Mouse (Mus musculus): ENCODE results near the gene Tent5c. TPM values are rescaled to one million over a fixed set of nuclear protein-coding genes. Genes with fewer than 3 reads are reported as not detected.

Gene Tent5c
- polyA plus RNA-seq, 1 experiment from 2014 or later: 32.5 TPM

DNA sequence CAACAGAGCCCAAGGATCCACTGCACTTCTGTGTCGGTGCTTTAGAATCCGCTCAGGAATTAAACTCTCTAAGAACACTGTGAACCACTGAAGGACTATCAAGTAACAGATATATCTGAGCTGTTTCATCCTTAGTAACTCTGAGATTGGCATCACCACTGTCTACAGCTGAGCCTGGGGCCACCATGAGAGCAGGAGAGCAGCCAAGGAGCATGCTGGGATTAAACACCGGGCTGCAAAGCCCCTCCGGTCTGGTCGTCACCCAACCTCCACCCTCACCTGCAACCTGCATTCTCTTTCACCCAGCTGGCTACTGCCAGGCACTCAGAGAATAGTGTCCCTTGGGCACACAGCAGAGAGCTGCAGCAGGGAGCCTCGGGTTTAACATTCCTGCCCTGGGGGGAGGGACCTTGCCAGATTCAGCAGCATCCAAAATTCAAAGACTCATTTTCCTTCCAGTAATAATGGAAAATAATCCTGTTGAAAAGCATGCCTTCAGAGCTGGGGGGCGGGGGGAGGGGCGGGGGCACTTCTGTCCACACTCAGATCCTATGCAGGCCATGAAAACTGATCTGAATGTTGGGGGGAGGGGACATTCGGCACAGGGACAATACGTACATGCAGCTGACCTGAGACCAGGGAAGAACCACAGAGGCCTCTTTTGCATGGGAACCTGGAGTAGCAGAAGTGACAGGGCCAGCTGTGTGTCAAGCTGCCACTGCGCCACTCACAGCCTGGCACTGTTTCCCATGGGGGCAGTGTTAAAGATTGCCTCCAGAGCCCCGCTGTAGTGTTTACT lies 25.8 kb downstream of the Tent5c start:
- no peak overlapping the region for H3K4me3 ChIP-seq (ENCODE audit: low read depth, low read length)
- TF ChIP-seq EP300 (IDR thresholded peaks at IDR 0.05; ENCODE audit: low read depth) (no peak), CTCF (IDR thresholded peaks at IDR 0.05; ENCODE audit: low read depth) (no peak)
- H3K36me3 ChIP-seq (replicated peaks; ENCODE audit: insufficient read depth, low read length): no peaks in the 10 kb centered on the region; the same call in 1 of the 2 replicates
- no peak for ATAC-seq
- 48% methylated on average over 12 of the region's 12 CpGs for WGBS (ENCODE audit: insufficient replicate concordance)
- no peaks in the 10 kb centered on the region for H3K27me3 ChIP-seq (ENCODE audit: insufficient read depth, low read length)
- no peak overlapping the region for H3K9ac ChIP-seq (replicated peaks)
- H3K4me2 ChIP-seq (ENCODE audit: low read depth, low read length): no peak overlapping the region
- no peaks in the 10 kb centered on the region for H3K9me3 ChIP-seq (ENCODE audit: low read length)
- H3K27ac ChIP-seq (ENCODE audit: low read depth): no peak overlapping the region
- DNase-seq: no peak
- peaks cover 2% of the 10 kb centered on the region; the same call in 1 of the 2 replicates for H3K4me1 ChIP-seq (ENCODE audit: insufficient read depth)

DNA sequence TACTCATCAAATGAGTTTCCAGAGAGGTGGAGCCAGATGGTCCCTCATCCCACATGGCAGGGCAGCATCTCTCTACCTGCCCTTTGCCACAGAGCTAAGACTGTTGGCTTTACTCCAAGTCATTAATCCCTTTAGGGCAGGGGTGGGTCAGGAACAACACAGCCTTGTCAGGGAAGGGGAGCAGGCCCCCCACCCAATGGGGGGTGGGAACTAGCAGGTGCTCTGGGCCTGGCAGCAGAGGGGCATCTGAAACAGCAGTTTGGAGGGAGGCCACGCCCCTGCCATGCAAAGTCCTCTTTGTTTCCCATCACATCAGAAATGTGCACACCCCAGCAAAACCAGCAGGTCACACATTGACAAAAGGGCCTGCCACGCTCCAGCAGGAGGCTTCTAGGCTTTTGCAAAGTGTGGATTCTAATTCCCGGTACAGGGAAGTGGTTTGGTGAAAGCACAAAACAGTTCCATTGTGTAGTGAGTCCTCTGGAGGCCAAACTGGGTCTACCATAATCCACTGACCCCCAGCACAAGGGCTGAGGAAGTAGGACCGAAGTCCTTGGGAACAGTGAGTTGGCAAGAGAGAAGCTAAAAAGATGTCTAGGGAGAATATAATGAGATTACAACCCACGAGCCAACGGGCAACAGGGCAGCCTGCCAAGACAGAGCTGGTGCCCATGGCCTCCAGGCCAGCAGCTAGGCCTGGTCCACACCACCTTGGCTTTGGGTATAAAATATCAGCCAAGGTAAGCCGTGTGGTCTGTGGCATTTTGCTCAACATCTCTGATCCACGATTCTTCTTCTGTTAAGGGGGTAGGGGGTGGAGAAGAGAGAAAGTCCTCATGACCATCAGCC lies 26.7 kb downstream of the Tent5c start:
- 71% methylated on average over 8 of the region's 8 CpGs for WGBS (ENCODE audit: insufficient replicate concordance)
- no peak for DNase-seq

DNA sequence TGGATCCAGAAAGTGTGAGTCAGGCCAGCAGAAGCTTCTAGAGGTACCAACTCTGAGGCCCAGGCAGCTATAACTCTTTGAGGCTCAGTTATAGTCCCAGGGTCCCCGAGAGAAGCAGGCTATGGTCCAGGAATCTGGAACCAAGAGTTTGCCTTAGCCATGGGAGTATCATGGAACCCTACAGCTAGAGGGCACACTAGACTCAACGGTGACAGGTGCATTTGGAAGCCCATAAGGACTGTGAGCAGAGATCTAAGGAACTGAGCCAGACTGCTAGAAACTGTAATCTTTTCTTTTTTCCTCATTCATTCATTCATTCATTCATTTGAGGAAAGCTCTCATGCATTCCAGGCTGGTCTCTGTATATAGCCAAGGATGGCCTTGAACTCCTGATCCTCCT lies 28.6 kb downstream of the Tent5c start:
- no peaks in the 10 kb centered on the region for H3K27me3 ChIP-seq (ENCODE audit: insufficient read depth, low read length)
- H3K9ac ChIP-seq (replicated peaks): no peak overlapping the region
- no peaks in the 10 kb centered on the region for H3K4me1 ChIP-seq (ENCODE audit: insufficient read depth)
- no peak for DNase-seq
- no peak overlapping the region for H3K4me3 ChIP-seq (ENCODE audit: low read depth, low read length)
- TF ChIP-seq EP300 (IDR thresholded peaks at IDR 0.05; ENCODE audit: low read depth): no peak
- peak; percentile 60 for TF ChIP-seq CTCF (IDR thresholded peaks at IDR 0.05; ENCODE audit: low read depth)
- no peaks in the 10 kb centered on the region for H3K9me3 ChIP-seq (ENCODE audit: low read length)
- no peak for ATAC-seq
- no peak overlapping the region for H3K4me2 ChIP-seq (ENCODE audit: low read depth, low read length)
- H3K36me3 ChIP-seq (replicated peaks; ENCODE audit: insufficient read depth, low read length): no peaks in the 10 kb centered on the region
- no peak overlapping the region for H3K27ac ChIP-seq (ENCODE audit: low read depth)
- WGBS (ENCODE audit: insufficient replicate concordance): 73% methylated on average over 2 of the region's 2 CpGs

More for the DNA sequence above, 26.7 kb downstream of the Tent5c start:
- no peaks in the 10 kb centered on the region for H3K9me3 ChIP-seq (ENCODE audit: low read length)
- peaks cover 2% of the 10 kb centered on the region; the same call in 1 of the 2 replicates for H3K4me1 ChIP-seq (ENCODE audit: insufficient read depth)
- H3K9ac ChIP-seq (replicated peaks): no peak overlapping the region
- H3K27me3 ChIP-seq (ENCODE audit: insufficient read depth, low read length): no peaks in the 10 kb centered on the region
- no peaks in the 10 kb centered on the region; the same call in 1 of the 2 replicates for H3K36me3 ChIP-seq (replicated peaks; ENCODE audit: insufficient read depth, low read length)
- H3K27ac ChIP-seq (ENCODE audit: low read depth): no peak overlapping the region
- no peak overlapping the region for H3K4me2 ChIP-seq (ENCODE audit: low read depth, low read length)
- no peak overlapping the region for H3K4me3 ChIP-seq (ENCODE audit: low read depth, low read length)
- TF ChIP-seq EP300 (IDR thresholded peaks at IDR 0.05; ENCODE audit: low read depth): no peak
- TF ChIP-seq CTCF (IDR thresholded peaks at IDR 0.05; ENCODE audit: low read depth): no peak
- no peak for ATAC-seq

DNA sequence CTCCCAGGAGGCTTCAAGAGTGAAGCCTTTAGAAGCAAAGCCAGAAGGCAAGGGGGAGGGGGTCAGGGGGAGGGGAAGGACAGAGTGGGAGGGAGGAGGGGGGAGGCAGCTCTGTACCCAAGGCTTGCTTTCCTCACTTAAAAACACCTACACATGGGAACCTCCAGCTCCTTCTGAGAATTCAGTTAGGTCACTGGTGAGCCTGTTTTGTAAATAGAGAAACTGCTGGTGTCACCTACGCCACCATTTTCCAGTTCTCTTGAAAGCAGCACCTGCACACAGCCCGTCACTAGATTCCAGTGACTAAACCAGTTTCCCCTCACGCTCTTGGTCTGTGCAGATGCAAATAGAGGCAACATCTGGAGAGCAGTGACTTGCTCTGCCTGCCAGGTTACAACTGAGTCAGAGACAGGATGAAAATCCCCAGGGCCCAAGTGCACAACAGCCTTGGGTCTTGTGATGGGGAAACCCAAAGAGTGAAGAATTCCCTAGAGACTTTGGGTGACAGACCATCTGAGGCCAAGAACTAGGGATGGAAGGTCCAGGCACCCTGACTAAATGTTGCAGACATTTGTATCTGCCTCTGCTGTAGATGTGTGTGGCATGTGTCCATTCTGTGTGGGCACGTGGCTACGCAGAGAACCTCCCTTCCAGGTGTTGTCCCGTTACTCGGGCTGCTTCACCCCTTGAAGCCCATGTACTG lies 45.2 kb downstream of the Tent5c start:
- peaks cover 33% of the 10 kb centered on the region for H3K4me1 ChIP-seq (ENCODE audit: insufficient read depth)
- H3K27me3 ChIP-seq (ENCODE audit: insufficient read depth, low read length): no peaks in the 10 kb centered on the region
- H3K36me3 ChIP-seq (replicated peaks; ENCODE audit: insufficient read depth, low read length): no peaks in the 10 kb centered on the region
- no peak overlapping the region for H3K4me2 ChIP-seq (ENCODE audit: low read depth, low read length)
- H3K4me3 ChIP-seq (ENCODE audit: low read depth, low read length): no peak overlapping the region
- H3K27ac ChIP-seq (ENCODE audit: low read depth): no peak overlapping the region
- H3K9ac ChIP-seq (replicated peaks): no peak overlapping the region
- 82% methylated on average over 7 of the region's 7 CpGs for WGBS (ENCODE audit: insufficient replicate concordance)
- H3K9me3 ChIP-seq (ENCODE audit: low read length): no peaks in the 10 kb centered on the region
- no peak for DNase-seq
- TF ChIP-seq CTCF (IDR thresholded peaks at IDR 0.05; ENCODE audit: low read depth): no peak
- no peak for TF ChIP-seq EP300 (IDR thresholded peaks at IDR 0.05; ENCODE audit: low read depth)
- no peak for ATAC-seq

DNA sequence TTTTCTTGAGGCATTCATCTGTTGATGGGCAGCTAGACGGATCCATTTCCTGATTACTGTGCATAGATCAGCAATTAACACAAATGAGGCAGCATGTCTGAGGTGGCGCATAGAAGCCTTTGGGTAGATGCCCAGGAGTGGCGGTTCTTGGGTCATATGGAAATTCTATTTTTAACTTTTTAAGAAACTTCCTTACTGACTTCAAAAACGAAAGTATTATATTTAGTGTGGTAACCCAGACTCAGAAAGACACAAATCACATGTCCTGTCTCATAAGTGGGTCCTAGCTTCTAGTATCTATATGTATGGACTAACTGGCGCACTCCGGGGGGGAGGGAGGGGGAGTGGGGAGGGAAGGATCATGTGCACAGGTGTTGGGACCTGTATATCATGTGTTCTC lies 46.6 kb downstream of the Tent5c start:
- Histone ChIP-seq H3K4me3 (ENCODE audit: low read depth, low read length) (no peak overlapping the region), H3K9me3 (ENCODE audit: low read length) (no peaks in the 10 kb centered on the region), H3K4me2 (ENCODE audit: low read depth, low read length) (no peak overlapping the region), H3K27ac (ENCODE audit: low read depth) (no peak overlapping the region), H3K4me1 (ENCODE audit: insufficient read depth) (peaks cover 39% of the 10 kb centered on the region), H3K27me3 (ENCODE audit: insufficient read depth, low read length) (no peaks in the 10 kb centered on the region), H3K9ac (replicated peaks) (no peak overlapping the region), H3K36me3 (replicated peaks; ENCODE audit: insufficient read depth, low read length) (no peaks in the 10 kb centered on the region)
- ATAC-seq (no peak), DNase-seq (no peak)
- TF ChIP-seq EP300 (IDR thresholded peaks at IDR 0.05; ENCODE audit: low read depth) (no peak), CTCF (IDR thresholded peaks at IDR 0.05; ENCODE audit: low read depth) (no peak)
- WGBS (ENCODE audit: insufficient replicate concordance): 65% methylated on average over 6 of the region's 6 CpGs

GRCm38 (mm10) chr3:100440754-100441153 lies 48.4 kb downstream of the Tent5c start:
- no peaks in the 10 kb centered on the region for H3K27me3 ChIP-seq (ENCODE audit: insufficient read depth, low read length)
- TF ChIP-seq EP300 (IDR thresholded peaks at IDR 0.05; ENCODE audit: low read depth) (no peak), CTCF (IDR thresholded peaks at IDR 0.05; ENCODE audit: low read depth) (no peak)
- H3K4me2 ChIP-seq (ENCODE audit: low read depth, low read length): no peak overlapping the region
- no peak overlapping the region for H3K4me3 ChIP-seq (ENCODE audit: low read depth, low read length)
- peak overlapping the region; percentile 92 for H3K27ac ChIP-seq (ENCODE audit: low read depth)
- H3K9ac ChIP-seq (replicated peaks): no peak overlapping the region
- 35% methylated on average over 4 of the region's 4 CpGs for WGBS (ENCODE audit: insufficient replicate concordance)
- no peaks in the 10 kb centered on the region for H3K9me3 ChIP-seq (ENCODE audit: low read length)
- no peaks in the 10 kb centered on the region for H3K36me3 ChIP-seq (replicated peaks; ENCODE audit: insufficient read depth, low read length)
- DNase-seq: no peak
- H3K4me1 ChIP-seq (ENCODE audit: insufficient read depth): peaks cover 50% of the 10 kb centered on the region
- no peak for ATAC-seq

Data from liver, postnatal 0 days (tissue).